Mouse (Mus musculus): ENCODE measurements around the gene Babam2. TPM values are rescaled to one million over a fixed set of nuclear protein-coding genes. Genes with fewer than 3 reads are reported as not detected.

Gene Babam2
- polyA plus RNA-seq, 1 experiment from 2014 or later, result 58.2 TPM

GRCm38 (mm10) chr5:32080490-32081219, 383.2 kb downstream of the Babam2 start:
- Histone ChIP-seq H3K36me3 (no peaks in the 10 kb centered on the region), H3K27ac (no peak overlapping the region), H3K9ac (no peak overlapping the region), H3K4me3 (replicated peaks) (no peak overlapping the region), H3K9me3 (no peaks in the 10 kb centered on the region), H3K27me3 (replicated peaks) (no peaks in the 10 kb centered on the region), H3K4me1 (no peaks in the 10 kb centered on the region), H3K4me2 (no peak overlapping the region)
- ATAC-seq (ENCODE audit: insufficient read depth, low FRiP score, low read depth), result no peak
- 56% methylated on average over 7 of the region's 7 CpGs for WGBS

- Histone ChIP-seq H3K4me3 (replicated peaks) (no peak overlapping the region), H3K4me1 (no peaks in the 10 kb centered on the region), H3K9ac (no peak overlapping the region), H3K27me3 (replicated peaks) (no peaks in the 10 kb centered on the region), H3K27ac (0 out of 2 replicates have a peak overlapping the region, but pooled peaks have one; percentile 13), H3K36me3 (no peaks in the 10 kb centered on the region), H3K9me3 (no peaks in the 10 kb centered on the region), H3K4me2 (no peak overlapping the region)
- 67% methylated on average over 10 of the region's 10 CpGs for WGBS
- no peak for ATAC-seq (ENCODE audit: insufficient read depth, low FRiP score, low read depth)
Observed at GRCm38 (mm10) chr5:32084401-32084804, 386.9 kb downstream of the Babam2 start.

DNA sequence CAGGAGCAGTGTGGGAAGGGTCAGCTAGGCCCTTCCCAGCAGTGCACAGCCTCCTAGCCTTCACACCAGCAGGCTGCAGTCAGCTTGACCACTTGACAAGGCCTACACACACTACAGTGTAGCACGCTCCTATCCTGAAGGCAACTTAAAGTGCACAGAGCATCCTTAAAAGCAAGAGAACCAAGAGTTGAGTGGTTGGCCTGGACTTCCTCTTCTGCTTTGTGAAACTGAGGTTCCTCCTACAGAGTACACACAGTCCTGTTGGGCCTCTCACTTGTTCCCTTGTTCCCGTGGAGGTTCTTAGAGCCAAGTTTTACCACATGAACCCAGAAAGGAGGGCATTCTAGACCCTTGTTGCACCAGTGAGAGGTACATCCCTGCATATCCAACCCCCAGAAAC, 388.1 kb downstream of the Babam2 start:
- no peaks in the 10 kb centered on the region for H3K4me1 ChIP-seq
- no peak overlapping the region for H3K4me3 ChIP-seq (replicated peaks)
- no peak overlapping the region for H3K9ac ChIP-seq
- no peak overlapping the region for H3K27ac ChIP-seq
- no peaks in the 10 kb centered on the region for H3K36me3 ChIP-seq
- WGBS, result 84% methylated on average over 2 of the region's 2 CpGs
- ATAC-seq (ENCODE audit: insufficient read depth, low FRiP score, low read depth), result no peak
- H3K27me3 ChIP-seq (replicated peaks), result no peaks in the 10 kb centered on the region
- H3K9me3 ChIP-seq, result no peaks in the 10 kb centered on the region
- H3K4me2 ChIP-seq, result no peak overlapping the region

GRCm38 (mm10) chr5:32085971-32086370, 388.5 kb downstream of the Babam2 start:
- no peak overlapping the region for H3K27ac ChIP-seq
- WGBS, result 93% methylated on average over 2 of the region's 2 CpGs
- ATAC-seq (ENCODE audit: insufficient read depth, low FRiP score, low read depth), result no peak

GRCm38 (mm10) chr5:32086526-32087090, 389.1 kb downstream of the Babam2 start:
- 87% methylated on average over 6 of the region's 6 CpGs for WGBS
- Histone ChIP-seq H3K4me2 (no peak overlapping the region), H3K27me3 (replicated peaks) (no peaks in the 10 kb centered on the region), H3K4me3 (replicated peaks) (no peak overlapping the region), H3K9ac (no peak overlapping the region), H3K4me1 (no peaks in the 10 kb centered on the region), H3K27ac (no peak overlapping the region), H3K9me3 (no peaks in the 10 kb centered on the region), H3K36me3 (no peaks in the 10 kb centered on the region)
- ATAC-seq (ENCODE audit: insufficient read depth, low FRiP score, low read depth), result no peak

More at GRCm38 (mm10) chr5:32085971-32086370, 388.5 kb downstream of the Babam2 start:
- Histone ChIP-seq H3K4me1 (no peaks in the 10 kb centered on the region), H3K4me2 (no peak overlapping the region), H3K27me3 (replicated peaks) (no peaks in the 10 kb centered on the region), H3K36me3 (no peaks in the 10 kb centered on the region), H3K9ac (no peak overlapping the region), H3K9me3 (no peaks in the 10 kb centered on the region), H3K4me3 (replicated peaks) (no peak overlapping the region)

- H3K9ac ChIP-seq, result no peak overlapping the region
- WGBS, result 29% methylated on average over 5 of the region's 5 CpGs
- ATAC-seq (ENCODE audit: insufficient read depth, low FRiP score, low read depth), result no peak
- H3K36me3 ChIP-seq, result no peaks in the 10 kb centered on the region
- no peak overlapping the region for H3K27ac ChIP-seq
- no peak overlapping the region for H3K4me2 ChIP-seq
- no peak overlapping the region for H3K4me3 ChIP-seq (replicated peaks)
- no peaks in the 10 kb centered on the region for H3K4me1 ChIP-seq
- H3K9me3 ChIP-seq, result no peaks in the 10 kb centered on the region
- no peaks in the 10 kb centered on the region for H3K27me3 ChIP-seq (replicated peaks)
Observed at GRCm38 (mm10) chr5:32089481-32089880, 392.0 kb downstream of the Babam2 start.

DNA sequence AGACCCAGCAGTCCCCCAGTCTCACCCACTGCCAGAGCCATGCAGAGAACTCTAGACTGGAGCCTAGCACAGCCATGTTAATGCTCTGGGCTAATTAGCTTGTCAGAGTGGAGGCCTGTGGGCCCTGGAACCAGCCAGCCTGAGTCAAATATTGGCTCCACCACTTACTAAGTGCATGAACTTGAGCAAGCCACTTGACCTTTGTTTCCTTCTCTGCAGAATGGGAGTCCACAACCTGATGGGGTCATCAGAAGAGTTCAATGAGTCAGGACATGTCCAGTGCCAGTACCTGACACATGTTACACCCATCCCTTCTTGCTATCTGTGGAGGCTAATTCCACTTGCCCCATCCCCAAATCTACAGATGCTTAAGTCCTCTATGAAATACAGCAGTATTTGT, 394.8 kb downstream of the Babam2 start:
- Histone ChIP-seq H3K9ac (no peak overlapping the region), H3K4me3 (replicated peaks) (no peak overlapping the region), H3K9me3 (no peaks in the 10 kb centered on the region), H3K4me1 (no peaks in the 10 kb centered on the region; the same call in 1 of the 2 replicates), H3K27me3 (replicated peaks) (no peaks in the 10 kb centered on the region), H3K27ac (no peak overlapping the region), H3K4me2 (no peak overlapping the region), H3K36me3 (no peaks in the 10 kb centered on the region)
- ATAC-seq (ENCODE audit: insufficient read depth, low FRiP score, low read depth), result no peak

DNA sequence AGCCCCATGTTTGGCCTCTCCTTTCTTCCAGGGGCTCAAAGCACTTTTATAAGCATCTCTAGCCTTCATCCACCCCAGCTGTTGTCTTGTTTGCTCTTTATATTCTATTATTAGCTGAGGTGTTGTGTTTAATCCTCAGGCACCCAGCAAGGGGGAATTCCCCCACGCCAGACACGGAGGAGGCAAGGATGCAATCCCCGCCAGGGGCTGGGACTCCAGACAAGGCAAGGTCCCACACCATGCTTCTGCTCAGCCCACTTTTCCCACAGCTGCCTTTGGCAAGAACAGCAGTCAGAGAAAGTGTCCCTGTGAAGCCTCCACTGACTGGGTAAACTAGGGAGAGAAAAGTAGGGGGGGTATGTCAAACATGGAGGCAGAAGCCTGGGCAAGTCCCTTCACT, 401.2 kb downstream of the Babam2 start:
- H3K27ac ChIP-seq, result no peak overlapping the region

GRCm38 (mm10) chr5:32102484-32102883, 405.0 kb downstream of the Babam2 start:
- Histone ChIP-seq H3K4me2 (no peak overlapping the region), H3K4me1 (peaks cover 24% of the 10 kb centered on the region), H3K4me3 (replicated peaks) (no peak overlapping the region), H3K9me3 (no peaks in the 10 kb centered on the region), H3K27me3 (replicated peaks) (no peaks in the 10 kb centered on the region), H3K9ac (no peak overlapping the region), H3K27ac (peak overlapping the region; percentile 83), H3K36me3 (no peaks in the 10 kb centered on the region)
- ATAC-seq (ENCODE audit: insufficient read depth, low FRiP score, low read depth), result peak; percentile 54
- 18% methylated on average over 5 of the region's 5 CpGs for WGBS

More for the DNA sequence above, 401.2 kb downstream of the Babam2 start:
- ATAC-seq (ENCODE audit: insufficient read depth, low FRiP score, low read depth), result no peak
- Histone ChIP-seq H3K36me3 (no peaks in the 10 kb centered on the region), H3K27me3 (replicated peaks) (no peaks in the 10 kb centered on the region), H3K9ac (no peak overlapping the region), H3K9me3 (no peaks in the 10 kb centered on the region), H3K4me2 (no peak overlapping the region), H3K4me1 (peaks cover 19% of the 10 kb centered on the region), H3K4me3 (replicated peaks) (no peak overlapping the region)
- WGBS, result 68% methylated on average over 3 of the region's 3 CpGs

- no peak overlapping the region for H3K4me2 ChIP-seq
- 55% methylated on average over 6 of the region's 6 CpGs for WGBS
- H3K9me3 ChIP-seq, result no peaks in the 10 kb centered on the region
- H3K27ac ChIP-seq, result peak overlapping the region; percentile 83
- no peaks in the 10 kb centered on the region for H3K36me3 ChIP-seq
- peaks cover 24% of the 10 kb centered on the region for H3K4me1 ChIP-seq
- H3K27me3 ChIP-seq (replicated peaks), result no peaks in the 10 kb centered on the region
- no peak overlapping the region for H3K9ac ChIP-seq
- 0 out of 2 replicates have a peak, but pooled peaks have one; percentile 30 for ATAC-seq (ENCODE audit: insufficient read depth, low FRiP score, low read depth)
- no peak overlapping the region for H3K4me3 ChIP-seq (replicated peaks)
Observed at GRCm38 (mm10) chr5:32102971-32103431, 405.5 kb downstream of the Babam2 start.

- no peaks in the 10 kb centered on the region for H3K9me3 ChIP-seq
- WGBS, result 86% methylated on average over 1 of the region's 1 CpGs
- no peaks in the 10 kb centered on the region for H3K27me3 ChIP-seq (replicated peaks)
- no peak overlapping the region for H3K4me3 ChIP-seq (replicated peaks)
- peak overlapping the region; percentile 83 for H3K27ac ChIP-seq
- ATAC-seq (ENCODE audit: insufficient read depth, low FRiP score, low read depth), result no peak
- H3K9ac ChIP-seq, result no peak overlapping the region
- peaks cover 24% of the 10 kb centered on the region for H3K4me1 ChIP-seq
- no peaks in the 10 kb centered on the region for H3K36me3 ChIP-seq
- no peak overlapping the region for H3K4me2 ChIP-seq
Observed at GRCm38 (mm10) chr5:32103545-32103944, 406.1 kb downstream of the Babam2 start.

DNA sequence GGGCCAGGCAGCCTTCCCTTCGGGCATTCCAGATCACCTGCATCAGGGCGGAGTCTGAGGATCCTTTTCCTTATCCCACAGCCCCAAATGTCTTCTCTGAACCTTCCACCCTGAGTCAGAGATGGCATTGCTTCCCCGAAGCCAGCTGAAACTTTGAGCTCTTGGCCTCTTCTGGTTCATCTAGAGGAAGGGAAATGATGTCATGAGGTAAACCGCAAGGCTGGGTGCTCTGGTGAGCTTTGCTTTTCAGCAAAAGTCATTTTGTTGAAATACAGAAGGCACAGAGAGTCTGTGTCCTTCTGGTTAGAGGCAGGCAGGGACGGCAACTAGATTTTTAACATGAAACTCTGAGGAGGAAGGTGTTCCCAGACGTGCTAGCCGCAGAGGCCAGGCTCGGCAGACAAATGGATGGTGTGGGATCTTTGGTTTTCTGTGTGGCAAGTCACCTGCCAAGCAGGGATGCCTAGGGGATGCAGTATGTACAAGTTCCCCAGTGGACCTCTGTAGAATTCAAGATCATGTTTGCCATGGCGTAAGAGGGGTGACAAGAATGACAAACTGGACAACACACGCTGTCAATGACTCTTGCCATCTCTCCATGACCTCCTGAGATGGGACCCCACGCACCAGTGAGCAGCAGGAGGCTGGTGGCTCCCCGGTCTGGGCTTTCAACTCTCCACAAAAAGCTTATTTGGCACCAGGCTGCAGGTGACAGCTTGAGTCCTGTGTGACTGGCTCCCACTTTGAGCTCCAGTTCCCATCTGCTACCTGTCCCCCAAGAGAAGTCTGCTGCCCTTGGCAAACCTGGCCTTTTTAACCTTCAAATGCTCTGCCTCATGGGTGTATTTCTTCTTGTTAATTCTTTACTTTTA, 406.9 kb downstream of the Babam2 start:
- ATAC-seq (ENCODE audit: insufficient read depth, low FRiP score, low read depth), result no peak
- Histone ChIP-seq H3K4me1 (peaks cover 24% of the 10 kb centered on the region), H3K27me3 (replicated peaks) (no peaks in the 10 kb centered on the region), H3K9ac (no peak overlapping the region), H3K36me3 (no peaks in the 10 kb centered on the region), H3K9me3 (no peaks in the 10 kb centered on the region), H3K4me2 (no peak overlapping the region), H3K27ac (no peak overlapping the region; the same call in 1 of the 2 replicates), H3K4me3 (replicated peaks) (no peak overlapping the region)
- 81% methylated on average over 12 of the region's 12 CpGs for WGBS
